Mouse (Mus musculus): ENCODE data around the gene Uggt1. TPM values are rescaled to one million over a fixed set of nuclear protein-coding genes. Genes with fewer than 3 reads are reported as not detected.

Uggt1 gene
- total RNA-seq (2023) = 100 to 1,000 TPM in 1 of 2 experiments, 10 to 100 TPM in 1; 89.3 to 108 TPM

GRCm38 (mm10) chr1:36244058-36244827 lies at the start of gene Uggt1:
Uggt1 (minus strand) TSS chr1:36244720.

GRCm38 (mm10) chr1:36274455-36274854 lies 29.9 kb upstream of the Uggt1 start, which contains the start of gene Neurl3:
Neurl3 (minus strand) TSS chr1:36274679.

Other genes starting within 250 kb of the Uggt1 start
- gene Hs6st1, start 176.3 kb downstream of the Uggt1 start, total RNA-seq (2023) = 10 to 100 TPM; 43.6 to 47.7 TPM
- 100 to 1,000 TPM; 114 to 127 TPM for gene Neurl3, start 30.0 kb upstream of the Uggt1 start, total RNA-seq (2023)
- 100 to 1,000 TPM; 138 to 170 TPM for gene Arid5a, start 63.0 kb upstream of the Uggt1 start, total RNA-seq (2023)
- 10 to 100 TPM; 77.2 to 86.3 TPM for gene Kansl3, start 124.5 kb upstream of the Uggt1 start, total RNA-seq (2023)
- not detected for gene Fer1l5, start 127.6 kb upstream of the Uggt1 start, total RNA-seq (2023)
- gene Lman2l, start 200.6 kb upstream of the Uggt1 start, total RNA-seq (2023) = 10 to 100 TPM; 29.5 to 43.4 TPM
- 10 to 100 TPM; 24.6 to 24.7 TPM for gene Cnnm4, start 226.9 kb upstream of the Uggt1 start, total RNA-seq (2023)

Measured in B cell, adult 67 days (primary cell).